Mouse (Mus musculus): ENCODE measurements around the gene Sp7. TPM values are rescaled to one million over a fixed set of nuclear protein-coding genes. Genes with fewer than 3 reads are reported as not detected.
"Not testable (repeated sequence)": the region's sequence is repeated elsewhere in the genome, so short reads cannot be mapped to it uniquely, and the experiment has no call there.

Gene Sp7
- polyA plus RNA-seq, 1 experiment from 2014 or later = 0.64 TPM

- Histone ChIP-seq H3K27me3 (ENCODE audit: control insufficient read depth, insufficient read depth, low read length) (no peaks in the 10 kb centered on the region), H3K27ac (no peak overlapping the region), H3K9me3 (ENCODE audit: control insufficient read depth, low read length) (no peaks in the 10 kb centered on the region), H3K4me3 (replicated peaks; ENCODE audit: low read length) (no peak overlapping the region), H3K9ac (no peak overlapping the region), H3K36me3 (replicated peaks; ENCODE audit: control insufficient read depth, insufficient read depth) (peaks cover 71% of the 10 kb centered on the region), H3K4me2 (replicated peaks) (no peak overlapping the region), H3K4me1 (replicated peaks; ENCODE audit: control insufficient read depth, insufficient read depth, low read length) (peaks cover 9% of the 10 kb centered on the region)
- WGBS = 94% methylated on average over 4 of the region's 4 CpGs
- no peak for DNase-seq (ENCODE audit: low spot score)
- ATAC-seq (ENCODE audit: low FRiP score) = no peak
Measured at GRCm38 (mm10) chr15:102336946-102337345, 30.0 kb downstream of the Sp7 start.

- Histone ChIP-seq H3K4me1 (replicated peaks; ENCODE audit: control insufficient read depth, insufficient read depth, low read length) (peaks cover 14% of the 10 kb centered on the region), H3K36me3 (replicated peaks; ENCODE audit: control insufficient read depth, insufficient read depth) (peaks cover 75% of the 10 kb centered on the region)
- 94% methylated on average over 5 of the region's 5 CpGs for WGBS
- not testable (repeated sequence) for H3K27ac ChIP-seq; H3K4me3 ChIP-seq (replicated peaks; ENCODE audit: low read length); ATAC-seq (ENCODE audit: low FRiP score); H3K9me3 ChIP-seq (ENCODE audit: control insufficient read depth, low read length); DNase-seq (ENCODE audit: low spot score); H3K9ac ChIP-seq; H3K4me2 ChIP-seq (replicated peaks); H3K27me3 ChIP-seq (ENCODE audit: control insufficient read depth, insufficient read depth, low read length)
Measured at GRCm38 (mm10) chr15:102335925-102336324, 31.1 kb downstream of the Sp7 start.

GRCm38 (mm10) chr15:102335254-102335653 is 31.7 kb downstream of the Sp7 start:
- peaks cover 14% of the 10 kb centered on the region for H3K4me1 ChIP-seq (replicated peaks; ENCODE audit: control insufficient read depth, insufficient read depth, low read length)
- H3K4me3 ChIP-seq (replicated peaks; ENCODE audit: low read length) = no peak overlapping the region
- no peaks in the 10 kb centered on the region for H3K9me3 ChIP-seq (ENCODE audit: control insufficient read depth, low read length)
- H3K9ac ChIP-seq = no peak overlapping the region
- no peaks in the 10 kb centered on the region for H3K27me3 ChIP-seq (ENCODE audit: control insufficient read depth, insufficient read depth, low read length)
- no peak overlapping the region for H3K4me2 ChIP-seq (replicated peaks)
- WGBS = 89% methylated on average over 8 of the region's 8 CpGs
- DNase-seq (ENCODE audit: low spot score) (no peak), ATAC-seq (ENCODE audit: low FRiP score) (no peak)
- H3K27ac ChIP-seq = no peak overlapping the region
- peaks cover 82% of the 10 kb centered on the region for H3K36me3 ChIP-seq (replicated peaks; ENCODE audit: control insufficient read depth, insufficient read depth)

- Histone ChIP-seq H3K9me3 (ENCODE audit: control insufficient read depth, low read length) (no peaks in the 10 kb centered on the region), H3K4me1 (replicated peaks; ENCODE audit: control insufficient read depth, insufficient read depth, low read length) (peaks cover 22% of the 10 kb centered on the region), H3K4me3 (replicated peaks; ENCODE audit: low read length) (peak within 1 kb of the TSS; percentile 73), H3K27ac (peak within 1 kb of the TSS; percentile 75), H3K4me2 (replicated peaks) (peak within 1 kb of the TSS; percentile 72), H3K27me3 (ENCODE audit: control insufficient read depth, insufficient read depth, low read length) (no peaks in the 10 kb centered on the region), H3K36me3 (replicated peaks; ENCODE audit: control insufficient read depth, insufficient read depth) (peaks cover 72% of the 10 kb centered on the region), H3K9ac (peak within 1 kb of the TSS; percentile 66)
- under 1% methylated on average over 30 of the region's 30 CpGs for WGBS
- DNase-seq (ENCODE audit: low spot score) (peak; percentile 86), ATAC-seq (ENCODE audit: low FRiP score) (peak; percentile 93)
Measured at GRCm38 (mm10) chr15:102331610-102332015, 35.4 kb downstream of the Sp7 start, which contains the start of gene Myg1. TSS of gene Myg1 (plus strand) at chr15:102331709.

- Histone ChIP-seq H3K4me1 (replicated peaks; ENCODE audit: control insufficient read depth, insufficient read depth, low read length) (peaks cover 15% of the 10 kb centered on the region), H3K27ac (no peak overlapping the region), H3K36me3 (replicated peaks; ENCODE audit: control insufficient read depth, insufficient read depth) (peaks cover 40% of the 10 kb centered on the region), H3K4me2 (replicated peaks) (peak overlapping the region; percentile 77), H3K27me3 (ENCODE audit: control insufficient read depth, insufficient read depth, low read length) (no peaks in the 10 kb centered on the region), H3K9ac (peak overlapping the region; percentile 79), H3K4me3 (replicated peaks; ENCODE audit: low read length) (peak overlapping the region; percentile 64), H3K9me3 (ENCODE audit: control insufficient read depth, low read length) (no peaks in the 10 kb centered on the region)
- DNase-seq (ENCODE audit: low spot score) (no peak), ATAC-seq (ENCODE audit: low FRiP score) (no peak)
- 72% methylated on average over 8 of the region's 8 CpGs for WGBS
Measured at GRCm38 (mm10) chr15:102326892-102327291, 40.1 kb downstream of the Sp7 start.

- WGBS = under 1% methylated on average over 40 of the region's 40 CpGs
- peak within 1 kb of the TSS; percentile 64 for H3K4me3 ChIP-seq (replicated peaks; ENCODE audit: low read length)
- H3K4me2 ChIP-seq (replicated peaks) = peak within 1 kb of the TSS; percentile 77
- H3K9ac ChIP-seq = peak within 1 kb of the TSS; percentile 79
- no peaks in the 10 kb centered on the region for H3K9me3 ChIP-seq (ENCODE audit: control insufficient read depth, low read length)
- DNase-seq (ENCODE audit: low spot score) (peak; percentile 85), ATAC-seq (ENCODE audit: low FRiP score) (peak; percentile 91)
- H3K27me3 ChIP-seq (ENCODE audit: control insufficient read depth, insufficient read depth, low read length) = no peaks in the 10 kb centered on the region
- peak within 1 kb of the TSS; percentile 47; the same call in 1 of the 2 replicates for H3K27ac ChIP-seq
- H3K4me1 ChIP-seq (replicated peaks; ENCODE audit: control insufficient read depth, insufficient read depth, low read length) = peaks cover 12% of the 10 kb centered on the region
- H3K36me3 ChIP-seq (replicated peaks; ENCODE audit: control insufficient read depth, insufficient read depth) = peaks cover 38% of the 10 kb centered on the region
Measured at GRCm38 (mm10) chr15:102326022-102326576, 40.9 kb downstream of the Sp7 start, which contains the start of gene Pfdn5. TSS of gene Pfdn5 (plus strand) at chr15:102326116.

GRCm38 (mm10) chr15:102324654-102325473 is 42.1 kb downstream of the Sp7 start:
- peak overlapping the region; percentile 77 for H3K4me2 ChIP-seq (replicated peaks)
- 87% methylated on average over 12 of the region's 12 CpGs for WGBS
- DNase-seq (ENCODE audit: low spot score) (no peak), ATAC-seq (ENCODE audit: low FRiP score) (no peak)
- no peak overlapping the region for H3K9ac ChIP-seq
- no peaks in the 10 kb centered on the region for H3K27me3 ChIP-seq (ENCODE audit: control insufficient read depth, insufficient read depth, low read length)
- H3K9me3 ChIP-seq (ENCODE audit: control insufficient read depth, low read length) = no peaks in the 10 kb centered on the region
- no peak overlapping the region for H3K27ac ChIP-seq
- H3K4me3 ChIP-seq (replicated peaks; ENCODE audit: low read length) = no peak overlapping the region
- H3K4me1 ChIP-seq (replicated peaks; ENCODE audit: control insufficient read depth, insufficient read depth, low read length) = peaks cover 11% of the 10 kb centered on the region
- peaks cover 33% of the 10 kb centered on the region for H3K36me3 ChIP-seq (replicated peaks; ENCODE audit: control insufficient read depth, insufficient read depth)

GRCm38 (mm10) chr15:102316263-102316662 is 50.7 kb downstream of the Sp7 start:
- H3K4me3 ChIP-seq (replicated peaks; ENCODE audit: low read length) = no peak overlapping the region

GRCm38 (mm10) chr15:102315292-102315691 is 51.7 kb downstream of the Sp7 start:
- Histone ChIP-seq H3K27ac (no peak overlapping the region), H3K27me3 (ENCODE audit: control insufficient read depth, insufficient read depth, low read length) (no peaks in the 10 kb centered on the region), H3K4me3 (replicated peaks; ENCODE audit: low read length) (no peak overlapping the region), H3K9me3 (ENCODE audit: control insufficient read depth, low read length) (no peaks in the 10 kb centered on the region), H3K4me2 (replicated peaks) (no peak overlapping the region), H3K4me1 (replicated peaks; ENCODE audit: control insufficient read depth, insufficient read depth, low read length) (no peaks in the 10 kb centered on the region), H3K9ac (no peak overlapping the region), H3K36me3 (replicated peaks; ENCODE audit: control insufficient read depth, insufficient read depth) (0 out of 2 replicates have a peak, but pooled peaks cover 13% of the 10 kb centered on the region)
- WGBS = 94% methylated on average over 8 of the region's 8 CpGs
- ATAC-seq (ENCODE audit: low FRiP score) = no peak
- DNase-seq (ENCODE audit: low spot score) = no peak

More at GRCm38 (mm10) chr15:102316263-102316662, 50.7 kb downstream of the Sp7 start:
- no peaks in the 10 kb centered on the region for H3K4me1 ChIP-seq (replicated peaks; ENCODE audit: control insufficient read depth, insufficient read depth, low read length)
- H3K27ac ChIP-seq = no peak overlapping the region
- ATAC-seq (ENCODE audit: low FRiP score) = no peak
- H3K4me2 ChIP-seq (replicated peaks) = no peak overlapping the region
- peak; percentile 64 for DNase-seq (ENCODE audit: low spot score)
- no peaks in the 10 kb centered on the region for H3K27me3 ChIP-seq (ENCODE audit: control insufficient read depth, insufficient read depth, low read length)
- H3K9me3 ChIP-seq (ENCODE audit: control insufficient read depth, low read length) = no peaks in the 10 kb centered on the region
- WGBS = 92% methylated on average over 6 of the region's 6 CpGs
- H3K9ac ChIP-seq = no peak overlapping the region
- H3K36me3 ChIP-seq (replicated peaks; ENCODE audit: control insufficient read depth, insufficient read depth) = peaks cover 18% of the 10 kb centered on the region; the same call in 1 of the 2 replicates
